Mouse (Mus musculus): ENCODE measurements around the gene Apoa2.

DNA sequence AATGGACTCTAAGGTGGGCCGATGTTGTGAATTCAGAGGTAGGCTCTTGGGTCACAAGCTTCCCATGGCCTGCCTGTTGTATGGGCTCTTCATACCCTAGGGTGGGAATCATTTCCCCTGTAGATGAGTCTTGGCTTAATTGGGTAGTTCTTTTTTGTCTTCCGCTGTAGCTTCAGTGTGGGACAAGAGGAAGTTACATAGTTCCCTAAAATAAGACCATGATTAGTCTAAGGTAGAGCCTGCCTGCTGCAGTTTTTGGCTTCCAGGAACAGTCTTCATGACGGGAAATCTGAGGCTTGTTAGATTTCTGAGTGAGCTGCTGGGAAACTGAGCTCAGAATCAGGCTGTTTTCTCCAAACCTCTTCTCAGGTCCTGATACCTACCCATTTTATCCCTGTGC, 47.2 kb downstream of the Apoa2 start:
- no peak for TF ChIP-seq CTCF (IDR thresholded peaks at IDR 0.05; ENCODE audit: control insufficient read depth, insufficient read depth, insufficient read length)
- TF ChIP-seq MYOG (IDR thresholded peaks at IDR 0.05; ENCODE audit: control insufficient read depth, extremely low read depth, insufficient read length): no peak
